Mouse (Mus musculus) hindbrain, embryonic 11.5 days (tissue): ENCODE measurements around the gene Ppp1r12b. TPM values are rescaled to one million over a fixed set of nuclear protein-coding genes. Genes with fewer than 3 reads are reported as not detected.

ENCODE experiments used
- ATAC-seq: fragments of 200-750 bp; cut with Nextera tagmentation; 2 replicates; pipeline ENCODE4 v1.8.0; 2017; ENCODE audit warnings: mild to moderate bottlenecking, moderate TSS enrichment, moderate library complexity; ENCODE audit not compliant: low FRiP score
- DNase-seq: peaks from one replicate; pipeline ENCODE4 v3.0.0-alpha.2; 2015; ENCODE audit warnings: low spot score
- H3K27ac ChIP-seq: fragments of 300-500 bp; sonication (generic); 2 replicates; pipeline ENCODE4 v1.5.1; 2014; ENCODE audit warnings: mild to moderate bottlenecking, low read depth, low read length
- H3K27me3 ChIP-seq: fragments of 300-500 bp; sonication (generic); 2 replicates; pipeline ENCODE4 v1.6.1; 2014; ENCODE audit warnings: mild to moderate bottlenecking, low read length, moderate library complexity, mixed read lengths; ENCODE audit not compliant: control insufficient read depth, insufficient read depth
- H3K36me3 ChIP-seq: fragments of 300-500 bp; sonication (generic); 2 replicates; pipeline ENCODE4 v1.6.1; 2014; ENCODE audit warnings: mild to moderate bottlenecking, low read length, moderate library complexity, mixed read lengths; ENCODE audit not compliant: control insufficient read depth, insufficient read depth
- H3K4me1 ChIP-seq: fragments of 300-500 bp; sonication (generic); replicated peaks from 2 replicates; pipeline ENCODE4 v1.6.1; 2014; ENCODE audit warnings: low read length, mixed read lengths; ENCODE audit not compliant: control insufficient read depth, insufficient read depth
- H3K4me2 ChIP-seq: fragments of 300-500 bp; sonication (generic); replicated peaks from 2 replicates; pipeline ENCODE4 v1.6.1; 2014; ENCODE audit warnings: mild to moderate bottlenecking, low read depth, low read length
- H3K4me3 ChIP-seq: fragments of 300-500 bp; sonication (generic); 2 replicates; pipeline ENCODE4 v1.5.1; 2014; ENCODE audit warnings: low read depth, low read length
- H3K9ac ChIP-seq: fragments of 300-500 bp; sonication (generic); 2 replicates; pipeline ENCODE4 v1.6.1; 2014; ENCODE audit warnings: low read depth, low read length
- H3K9me3 ChIP-seq: fragments of 300-500 bp; sonication (generic); 2 replicates; pipeline ENCODE4 v1.6.1; 2016; ENCODE audit warnings: low read length; ENCODE audit not compliant: control insufficient read depth
- WGBS: fragments of 180-500 bp; shearing (Covaris S2); extraction: QIAGEN DNeasy Blood & Tissue Kit; methylation state at CpG from one replicate; pipeline ENCODE4 v1.1.7; 2014; 5-methylcytosine and 5-hydroxymethylcytosine counted together
- polyA plus RNA-seq: library from polyadenylated mRNA; unstranded; fragments of >200 nt; fragmentation: Nextera tagmentation; extraction: Ambion mirVana; gene quantifications from 2 replicates; pipeline ENCODE4 v1.2.1, GENCODE M21; 2014

Ppp1r12b gene
- 6.8 and 10.8 TPM in 2 replicates for polyA plus RNA-seq

DNA sequence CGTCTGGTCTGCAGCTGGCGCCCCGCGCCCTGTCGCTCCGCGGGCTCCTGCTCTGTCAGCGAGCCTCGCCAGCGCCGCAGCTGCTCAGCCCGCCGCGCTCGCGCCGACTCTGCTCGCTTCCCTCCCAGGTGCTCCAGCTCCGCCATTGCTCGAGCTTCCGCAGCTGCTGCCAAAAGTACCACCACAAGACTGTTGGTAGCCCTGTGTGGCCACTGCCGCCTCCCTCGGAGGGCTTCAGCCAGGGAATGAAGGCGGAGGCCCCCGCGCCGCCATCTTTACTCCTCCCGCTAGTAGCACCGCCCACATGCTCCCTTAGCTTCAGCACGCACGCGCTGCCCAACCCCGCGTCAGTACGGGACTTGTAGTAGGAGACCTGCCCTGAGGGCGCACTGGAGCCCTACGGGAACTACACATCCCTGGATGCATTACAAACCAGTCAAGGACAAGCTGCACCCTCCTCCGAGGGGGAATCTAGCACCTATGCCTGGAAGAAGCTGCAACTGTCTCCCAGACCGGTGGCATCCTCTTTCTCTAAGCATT, at the start of gene Ppp1r12b:
Gene Ppp1r12b, minus strand, starts transcription at position 306 of the 540 bp plus-strand sequence.
- Histone ChIP-seq H3K9me3 (no peaks in the 10 kb centered on the region), H3K4me1 (no peaks in the 10 kb centered on the region), H3K27ac (peak within 1 kb of the TSS; percentile 81), H3K9ac (peak within 1 kb of the TSS; percentile 74), H3K27me3 (no peaks in the 10 kb centered on the region), H3K4me2 (peak within 1 kb of the TSS; percentile 56), H3K4me3 (peak within 1 kb of the TSS; percentile 63), H3K36me3 (no peaks in the 10 kb centered on the region)
- DNase-seq (peak; percentile 95), ATAC-seq (peak; percentile 98)
- under 1% methylated on average over 39 of the region's 39 CpGs for WGBS

- Histone ChIP-seq H3K36me3 (no peaks in the 10 kb centered on the region), H3K4me2 (no peak overlapping the region), H3K9ac (no peak overlapping the region), H3K4me1 (no peaks in the 10 kb centered on the region), H3K4me3 (no peak overlapping the region), H3K27me3 (no peaks in the 10 kb centered on the region), H3K27ac (no peak overlapping the region), H3K9me3 (no peaks in the 10 kb centered on the region)
- WGBS = 44% methylated on average over 4 of the region's 4 CpGs
- DNase-seq = no peak
- ATAC-seq = no peak
Measured at GRCm38 (mm10) chr1:135003346-135003745, 47.6 kb upstream of the Ppp1r12b start.

GRCm38 (mm10) chr1:135000527-135000926, 44.8 kb upstream of the Ppp1r12b start:
- Histone ChIP-seq H3K27ac (no peak overlapping the region), H3K9me3 (no peaks in the 10 kb centered on the region), H3K4me2 (no peak overlapping the region), H3K36me3 (no peaks in the 10 kb centered on the region), H3K4me3 (no peak overlapping the region), H3K27me3 (no peaks in the 10 kb centered on the region), H3K9ac (no peak overlapping the region), H3K4me1 (no peaks in the 10 kb centered on the region)
- 81% methylated on average over 9 of the region's 9 CpGs for WGBS
- ATAC-seq = no peak
- no peak for DNase-seq

DNA sequence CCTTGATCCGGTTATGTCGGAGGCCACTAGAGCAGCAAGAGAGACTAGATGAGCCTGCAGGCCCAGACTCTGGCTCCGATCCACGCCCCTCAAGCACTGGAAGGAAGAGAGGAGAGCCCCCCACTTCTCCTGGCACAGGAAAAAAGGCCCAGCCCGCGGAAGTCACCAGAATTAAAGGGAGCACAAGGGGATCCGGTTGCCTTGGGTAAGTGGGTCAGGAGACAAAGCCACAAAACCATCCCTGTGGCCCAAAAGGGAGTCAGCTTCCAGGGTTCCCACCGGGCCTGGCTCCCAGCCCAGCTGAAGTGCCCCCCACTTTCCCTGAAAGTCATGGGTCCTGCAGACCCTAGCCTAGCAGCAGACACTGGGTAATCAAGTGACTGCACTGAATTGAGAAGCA, 42.5 kb upstream of the Ppp1r12b start:
- no peak for ATAC-seq
- Histone ChIP-seq H3K36me3 (no peaks in the 10 kb centered on the region), H3K4me3 (no peak overlapping the region), H3K4me1 (no peaks in the 10 kb centered on the region), H3K9me3 (no peaks in the 10 kb centered on the region), H3K27ac (no peak overlapping the region), H3K27me3 (no peaks in the 10 kb centered on the region), H3K4me2 (no peak overlapping the region), H3K9ac (no peak overlapping the region)
- WGBS = 90% methylated on average over 8 of the region's 8 CpGs
- DNase-seq = no peak

- no peak for DNase-seq
- no peaks in the 10 kb centered on the region for H3K27me3 ChIP-seq
- H3K36me3 ChIP-seq = no peaks in the 10 kb centered on the region
- H3K4me3 ChIP-seq = no peak overlapping the region
- H3K27ac ChIP-seq = no peak overlapping the region
- no peaks in the 10 kb centered on the region for H3K4me1 ChIP-seq
- no peak overlapping the region for H3K4me2 ChIP-seq
- no peak for ATAC-seq
- no peak overlapping the region for H3K9ac ChIP-seq
- H3K9me3 ChIP-seq = no peaks in the 10 kb centered on the region
- WGBS = 82% methylated on average over 5 of the region's 5 CpGs
Measured at GRCm38 (mm10) chr1:134997568-134997967, 41.8 kb upstream of the Ppp1r12b start.

GRCm38 (mm10) chr1:134996471-134996870, 40.7 kb upstream of the Ppp1r12b start:
- Histone ChIP-seq H3K9ac (no peak overlapping the region), H3K9me3 (no peaks in the 10 kb centered on the region), H3K4me3 (no peak overlapping the region), H3K4me2 (no peak overlapping the region), H3K36me3 (no peaks in the 10 kb centered on the region), H3K27me3 (no peaks in the 10 kb centered on the region), H3K4me1 (no peaks in the 10 kb centered on the region), H3K27ac (no peak overlapping the region)
- no peak for ATAC-seq
- no peak for DNase-seq
- 88% methylated on average over 7 of the region's 7 CpGs for WGBS

DNA sequence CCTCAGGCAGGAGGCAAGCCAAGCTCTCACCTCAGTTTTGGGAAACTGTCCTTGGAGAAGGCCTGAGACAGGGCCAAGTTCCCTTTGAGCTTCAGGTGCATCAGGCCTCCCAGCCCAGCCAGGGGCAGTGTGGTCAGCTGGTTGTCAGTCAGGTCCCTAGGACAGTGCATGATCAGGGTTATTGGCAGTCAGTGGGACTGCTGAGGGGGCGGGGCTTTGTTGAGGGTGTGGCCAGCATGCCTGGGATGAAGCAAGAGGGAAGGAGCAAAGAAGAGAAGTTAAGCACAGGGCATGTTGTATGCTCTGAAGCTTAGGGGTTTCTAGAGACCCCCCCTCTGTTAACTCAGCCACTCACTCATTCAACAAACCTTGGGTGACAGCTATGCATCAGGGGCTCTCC, 40.2 kb upstream of the Ppp1r12b start:
- H3K4me2 ChIP-seq = no peak overlapping the region
- no peak for DNase-seq
- H3K4me3 ChIP-seq = no peak overlapping the region
- H3K27me3 ChIP-seq = no peaks in the 10 kb centered on the region
- H3K9ac ChIP-seq = no peak overlapping the region
- ATAC-seq = no peak
- no peaks in the 10 kb centered on the region for H3K9me3 ChIP-seq
- no peaks in the 10 kb centered on the region for H3K4me1 ChIP-seq
- WGBS = 21% methylated on average over 1 of the region's 1 CpGs
- H3K27ac ChIP-seq = no peak overlapping the region
- H3K36me3 ChIP-seq = no peaks in the 10 kb centered on the region

- Histone ChIP-seq H3K27me3 (no peaks in the 10 kb centered on the region), H3K9me3 (no peaks in the 10 kb centered on the region), H3K36me3 (no peaks in the 10 kb centered on the region), H3K27ac (no peak overlapping the region), H3K4me3 (no peak overlapping the region), H3K9ac (no peak overlapping the region), H3K4me2 (no peak overlapping the region), H3K4me1 (no peaks in the 10 kb centered on the region)
- whole genome bisulfite sequencing = 60% methylated on average over 4 of the region's 4 CpGs
- DNase-seq (no peak), ATAC-seq (no peak)
Measured at GRCm38 (mm10) chr1:134995437-134995836, 39.7 kb upstream of the Ppp1r12b start.

GRCm38 (mm10) chr1:134994739-134995138, 39.0 kb upstream of the Ppp1r12b start:
- Histone ChIP-seq H3K36me3 (no peaks in the 10 kb centered on the region), H3K27ac (no peak overlapping the region), H3K4me2 (no peak overlapping the region), H3K4me3 (no peak overlapping the region), H3K4me1 (no peaks in the 10 kb centered on the region), H3K9ac (no peak overlapping the region), H3K27me3 (no peaks in the 10 kb centered on the region), H3K9me3 (no peaks in the 10 kb centered on the region)
- 83% methylated on average over 3 of the region's 3 CpGs for WGBS
- no peak for ATAC-seq
- no peak for DNase-seq
